Mouse (Mus musculus) cerebellum, adult 2 months (tissue): ENCODE measurements around the gene Nkain4. TPM values are rescaled to one million over a fixed set of nuclear protein-coding genes. Genes with fewer than 3 reads are reported as not detected.

Experiments
- DNase-seq, 2 experiments: peaks; one replicate each; pipeline ENCODE4 v3.0.0; 2021
- H3K27ac ChIP-seq: fragments of 200-500 bp; 2 replicates; pipeline ENCODE4 v1.5.1; 2012; ENCODE audit warnings: low read length, control low read depth, inconsistent platforms; ENCODE audit not compliant: insufficient read depth
- H3K27me3 ChIP-seq: fragments of 200-500 bp; 2 replicates; pipeline ENCODE4 v1.6.1; 2012; ENCODE audit warnings: inconsistent platforms, mild to moderate bottlenecking, low read length, moderate library complexity; ENCODE audit not compliant: control insufficient read depth, insufficient read depth
- H3K4me1 ChIP-seq: fragments of 200-500 bp; 2 replicates; pipeline ENCODE4 v1.6.1; 2011; ENCODE audit warnings: low read length; ENCODE audit not compliant: control insufficient read depth, insufficient read depth
- H3K4me3 ChIP-seq: fragments of 200-500 bp; replicated peaks from 2 replicates; pipeline ENCODE3; 2011; ENCODE audit warnings: mild to moderate bottlenecking, low read depth, low read length, control low read depth; ENCODE audit not compliant: insufficient read depth
- CTCF ChIP-seq: fragments of 200-500 bp; IDR thresholded peaks from 2 replicates; pipeline ENCODE4 v1.5.1; 2011; ENCODE audit warnings: low read depth, mild to moderate bottlenecking, control low read depth, low read length, moderate library complexity, borderline replicate concordance; ENCODE audit not compliant: insufficient read depth
- POLR2A ChIP-seq: fragments of 200-500 bp; IDR thresholded peaks from 2 replicates; pipeline ENCODE4 v1.6.1; 2011; ENCODE audit warnings: low read length, control low read depth, borderline replicate concordance; ENCODE audit not compliant: insufficient read depth
- WGBS: fragments of 180-500 bp; shearing (Covaris S2); methylation state at CpG from one replicate; pipeline ENCODE4 v1.1.7; 2018; 5-methylcytosine and 5-hydroxymethylcytosine counted together
- polyA plus RNA-seq: library from polyadenylated mRNA; depleted of rRNA; stranded (reverse); fragments of >200 nt; gene quantifications from 2 replicates; pipeline ENCODE4 v1.2.3, GENCODE M21; 2012

The Nkain4 gene
- polyA plus RNA-seq, 1 experiment: 64.1 TPM

DNA sequence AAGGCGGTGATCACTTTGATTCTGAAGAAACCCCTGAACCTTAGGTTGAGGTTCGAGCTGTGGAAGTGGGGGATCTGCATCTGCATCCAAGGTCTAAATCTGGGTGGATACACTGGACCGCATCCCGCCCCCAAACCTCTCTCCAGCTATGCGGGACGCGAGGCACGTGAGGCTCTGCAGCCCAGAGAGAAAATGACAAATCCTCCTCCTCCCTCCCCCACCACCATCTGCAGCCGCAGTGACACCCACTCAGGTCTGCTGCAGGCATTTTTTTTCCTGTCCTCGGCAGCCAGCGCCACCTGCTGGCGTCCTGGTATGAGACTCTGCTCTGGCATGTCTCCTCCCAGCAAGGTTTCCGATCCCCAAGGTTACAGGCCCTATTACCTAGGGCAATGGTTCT, 59.8 kb downstream of the Nkain4 start:
- DNase-seq: peak; percentile 95 to 97
- Histone ChIP-seq H3K4me3 (peak overlapping the region; percentile 68), H3K27ac (peak overlapping the region; percentile 99), H3K4me1 (peaks cover 51% of the 10 kb centered on the region), H3K27me3 (no peaks in the 10 kb centered on the region)
- TF ChIP-seq POLR2A: peak; percentile 71; the same call in 1 of the 2 replicates
- peak; percentile 96 for TF ChIP-seq CTCF
- WGBS: 1% methylated on average over 13 of the region's 13 CpGs

DNA sequence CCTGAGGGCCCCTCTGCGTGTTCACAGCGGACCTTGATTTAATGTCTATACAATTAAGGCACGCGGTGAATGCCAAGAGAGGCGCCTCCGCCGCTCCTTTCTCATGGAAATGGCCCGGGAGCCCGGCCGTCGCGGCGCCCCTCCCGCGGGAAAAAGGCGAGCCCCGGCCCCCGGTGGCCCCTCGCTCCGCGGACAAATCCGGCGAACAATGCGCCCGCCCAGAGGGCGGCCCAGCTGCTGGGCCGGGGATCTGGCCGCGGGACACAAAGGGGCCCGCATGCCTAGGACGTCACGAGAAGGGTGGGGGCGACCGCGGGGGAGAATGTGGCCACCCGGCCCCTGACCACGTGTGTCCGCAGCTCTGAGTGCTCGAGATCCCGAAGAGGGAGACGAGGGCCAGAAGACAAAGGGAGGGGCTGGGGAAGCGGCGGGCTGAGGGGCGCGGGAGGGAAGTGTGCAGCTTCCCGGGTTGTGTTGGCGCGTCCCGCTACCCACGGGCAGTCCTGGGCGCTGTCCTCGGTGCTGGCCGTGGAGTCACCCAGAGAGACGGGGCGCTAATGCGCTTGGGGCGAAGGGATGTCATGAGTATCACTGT, 60.4 kb downstream of the Nkain4 start:
- peak overlapping the region; percentile 68 for H3K4me3 ChIP-seq
- peak; percentile 80 to 82 for DNase-seq
- peak overlapping the region; percentile 99 for H3K27ac ChIP-seq
- H3K4me1 ChIP-seq: peaks cover 51% of the 10 kb centered on the region
- H3K27me3 ChIP-seq: no peaks in the 10 kb centered on the region
- TF ChIP-seq CTCF: no peak
- 0 out of 2 replicates have a peak, but pooled peaks have one; percentile 11 for TF ChIP-seq POLR2A
- under 1% methylated on average over 57 of the region's 57 CpGs for WGBS

DNA sequence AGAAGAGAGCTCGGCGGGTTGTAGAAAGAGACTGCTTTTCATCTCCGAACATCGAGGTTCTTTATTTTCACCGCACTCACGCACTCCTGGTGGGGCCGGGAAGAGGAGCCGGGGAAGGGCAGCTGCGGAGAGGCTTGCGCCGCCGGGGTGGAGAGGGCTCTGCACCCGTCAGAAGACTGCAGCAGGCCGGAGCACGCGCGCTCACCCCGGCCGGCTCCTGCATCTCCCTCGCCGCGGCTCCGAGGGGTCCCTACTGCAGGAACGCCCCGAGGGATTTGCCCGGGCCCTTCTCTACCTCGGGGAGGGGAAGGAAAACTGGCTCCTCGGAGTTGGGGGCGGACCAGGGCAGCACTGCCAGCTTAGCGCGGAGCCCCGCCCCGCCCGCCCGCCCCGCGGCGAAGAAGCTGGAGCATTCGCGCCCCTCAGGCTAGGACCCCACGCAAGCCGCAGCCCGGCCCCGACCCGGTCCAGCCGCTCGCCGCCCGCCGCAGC, 60.9 kb downstream of the Nkain4 start:
- peak; percentile 74 to 78 for DNase-seq
- Histone ChIP-seq H3K27me3 (no peaks in the 10 kb centered on the region), H3K27ac (peak overlapping the region; percentile 99), H3K4me3 (peak overlapping the region; percentile 68), H3K4me1 (peaks cover 46% of the 10 kb centered on the region)
- under 1% methylated on average over 50 of the region's 50 CpGs for WGBS
- TF ChIP-seq CTCF (no peak), POLR2A (peak; percentile 19; the same call in 1 of the 2 replicates)

DNA sequence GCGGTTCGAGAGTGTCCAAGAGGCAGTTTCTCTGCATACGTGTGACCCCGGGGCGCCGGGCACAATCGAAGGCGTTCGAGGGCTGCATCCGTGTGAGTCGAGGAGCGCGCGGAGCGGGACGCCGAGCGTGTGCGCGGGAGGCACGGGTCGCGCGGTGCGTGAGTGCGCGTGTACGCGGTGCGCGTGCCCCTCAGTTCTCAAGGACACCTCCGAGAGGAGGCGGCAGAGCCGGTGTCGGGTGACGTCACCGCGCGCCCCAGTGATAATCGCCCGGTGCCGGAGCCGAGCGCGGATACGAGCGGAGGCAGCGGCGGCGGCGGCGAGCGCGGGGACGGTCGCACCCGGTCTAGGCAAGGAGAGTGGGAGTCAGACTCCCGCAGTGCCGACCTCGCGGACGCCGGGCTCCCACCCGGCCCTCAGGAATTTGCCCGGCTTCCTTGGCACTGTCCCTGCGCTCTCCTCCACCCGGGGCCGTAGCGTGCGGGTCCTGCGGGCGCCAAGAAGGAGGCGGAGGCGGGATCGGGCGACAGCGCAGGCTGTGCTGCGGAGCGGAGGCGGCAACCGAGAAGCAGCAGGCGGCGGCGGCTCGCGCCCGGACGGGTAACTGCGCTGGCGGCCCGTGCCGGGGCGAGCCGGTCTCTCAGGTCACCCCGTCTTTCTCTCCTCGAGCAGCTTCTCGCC, 61.5 kb downstream of the Nkain4 start:
- WGBS: under 1% methylated on average over 95 of the region's 97 CpGs
- DNase-seq: peak; percentile 96 to 97
- Histone ChIP-seq H3K27me3 (no peaks in the 10 kb centered on the region), H3K4me3 (peak overlapping the region; percentile 68), H3K4me1 (peaks cover 40% of the 10 kb centered on the region), H3K27ac (peak overlapping the region; percentile 99)
- TF ChIP-seq CTCF: no peak
- TF ChIP-seq POLR2A: peak; percentile 96

DNA sequence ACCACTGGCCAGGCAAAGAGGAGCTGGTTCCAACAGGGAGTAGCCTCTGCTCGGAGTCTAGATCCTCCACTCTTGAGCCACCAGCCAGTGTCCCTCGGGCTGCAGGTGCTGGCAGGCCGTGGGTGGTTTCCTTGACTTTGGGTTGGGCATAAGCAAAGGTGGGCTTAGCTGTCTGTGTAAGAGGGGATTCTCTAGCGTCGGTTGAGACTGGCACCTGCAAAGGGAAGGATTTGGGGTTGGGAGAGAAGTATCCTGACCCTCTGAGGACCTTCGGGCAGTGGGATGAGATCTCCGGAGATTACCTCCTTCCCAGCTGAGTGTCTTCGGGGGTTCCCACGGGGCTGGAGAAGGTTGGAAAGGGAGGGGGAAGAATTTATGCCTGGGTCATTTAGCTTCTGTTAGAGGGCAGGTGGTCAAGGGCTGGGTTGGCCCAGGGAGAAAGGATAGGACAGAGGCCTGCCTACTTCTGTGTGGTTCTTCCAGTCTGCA, 62.6 kb downstream of the Nkain4 start:
- H3K4me3 ChIP-seq: peak overlapping the region; percentile 58
- 45% methylated on average over 9 of the region's 9 CpGs for WGBS
- H3K27me3 ChIP-seq: no peaks in the 10 kb centered on the region
- DNase-seq: peak in 1 of 2 experiments; percentile 30
- H3K4me1 ChIP-seq: peaks cover 29% of the 10 kb centered on the region
- TF ChIP-seq CTCF: no peak
- no peak for TF ChIP-seq POLR2A
- H3K27ac ChIP-seq: peak overlapping the region; percentile 84

DNA sequence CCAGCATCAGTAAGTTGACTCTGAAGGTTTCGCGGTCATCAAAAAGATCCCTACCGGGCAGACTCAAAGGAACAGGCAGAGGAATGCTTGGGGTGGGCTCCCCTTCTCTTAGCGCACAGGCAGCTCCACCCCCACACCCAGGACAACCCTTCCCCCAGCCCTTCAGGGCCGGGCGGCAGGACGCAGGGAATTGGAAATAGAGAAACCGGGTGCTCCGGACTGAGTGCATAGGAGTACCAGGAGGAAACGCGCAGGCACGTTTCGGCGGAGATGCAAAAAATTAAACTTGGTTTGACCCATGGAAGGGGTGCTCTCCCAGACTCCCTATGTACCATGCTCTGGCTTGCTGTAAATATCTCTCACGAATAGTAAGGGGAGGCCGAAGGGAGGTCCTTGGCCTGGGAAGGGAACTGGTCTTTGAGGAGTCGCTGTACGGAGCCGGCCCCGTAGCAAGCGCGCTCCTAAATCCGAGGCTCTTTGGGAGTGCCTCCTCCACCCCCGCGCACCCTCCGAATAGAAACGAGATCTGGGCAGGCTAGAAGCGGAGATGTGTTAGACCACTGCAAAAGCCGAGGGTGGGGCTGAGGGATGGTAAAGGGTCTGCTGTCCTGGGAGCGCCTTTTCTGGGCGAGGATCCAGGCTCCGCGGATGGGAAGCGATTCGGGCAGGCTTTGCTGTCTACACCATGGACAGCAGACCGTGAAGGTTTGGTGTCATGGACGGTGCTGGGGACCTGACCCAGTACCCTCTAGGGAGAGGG, 63.2 kb downstream of the Nkain4 start:
- H3K4me1 ChIP-seq: peaks cover 23% of the 10 kb centered on the region
- TF ChIP-seq CTCF (no peak), POLR2A (0 out of 2 replicates have a peak, but pooled peaks have one; percentile 25)
- H3K27ac ChIP-seq: peak overlapping the region; percentile 84
- whole genome bisulfite sequencing: 11% methylated on average over 37 of the region's 37 CpGs
- H3K27me3 ChIP-seq: no peaks in the 10 kb centered on the region
- peak overlapping the region; percentile 58 for H3K4me3 ChIP-seq
- DNase-seq: peak; percentile 62 to 71

DNA sequence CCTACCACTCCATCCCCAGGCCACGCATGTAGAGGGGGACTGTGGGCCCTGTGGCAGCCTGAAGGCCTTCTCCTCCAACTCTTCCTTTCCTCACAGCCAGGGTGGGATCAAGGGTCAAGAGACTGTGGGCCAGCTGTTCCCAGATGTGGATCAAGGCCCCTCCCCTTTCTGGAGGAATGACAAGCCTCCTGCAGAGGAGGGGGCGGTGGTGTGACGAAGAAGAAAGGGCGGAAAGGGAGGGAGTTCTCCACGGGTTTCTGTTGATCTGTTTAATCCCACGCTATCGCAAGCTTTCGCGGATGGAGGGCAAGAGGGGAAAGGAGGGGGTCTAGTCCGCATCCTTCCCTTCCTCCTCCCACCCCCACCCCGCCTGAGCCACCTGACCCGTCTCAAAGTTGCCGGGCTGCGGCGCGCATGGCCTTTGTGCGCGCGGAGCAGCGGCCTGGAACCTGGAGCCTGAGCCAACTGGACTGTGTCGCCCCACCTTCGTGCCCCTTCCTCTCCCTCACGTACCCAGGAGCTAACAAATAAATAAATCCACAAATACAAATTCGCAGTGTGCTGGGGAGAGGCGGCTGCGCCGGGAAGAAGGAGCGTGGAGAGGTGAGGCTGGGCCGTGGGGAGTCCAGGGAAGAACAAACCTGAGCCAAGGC, 64.0 kb downstream of the Nkain4 start:
- Histone ChIP-seq H3K4me3 (peak overlapping the region; percentile 58), H3K27ac (peak overlapping the region; percentile 84), H3K4me1 (peaks cover 16% of the 10 kb centered on the region), H3K27me3 (no peaks in the 10 kb centered on the region)
- no peak for TF ChIP-seq CTCF
- TF ChIP-seq POLR2A: no peak
- DNase-seq: peak; percentile 26 to 59
- 46% methylated on average over 29 of the region's 29 CpGs for WGBS
